Mouse (Mus musculus) MEL (cell line): ENCODE measurements around the gene Tfb1m. TPM values are rescaled to one million over a fixed set of nuclear protein-coding genes. Genes with fewer than 3 reads are reported as not detected.

Experiments used
- DNase-seq: peaks from one replicate; pipeline ENCODE4 v3.0.0; 2011; ENCODE audit warnings: low read depth, low spot score
- H3K27ac ChIP-seq: 2 replicates; pipeline ENCODE4 v1.5.1; 2012; ENCODE audit warnings: low read depth, mild to moderate bottlenecking, control low read depth, low read length, moderate library complexity; ENCODE audit not compliant: control insufficient read depth
- H3K27me3 ChIP-seq, 2 experiments: fragments of 150-350 bp in 1 of 2; sonication (generic) in 1 of 2; 2 replicates each; pipeline ENCODE4 v1.6.1; 2012; ENCODE audit warnings: low read length in 2 of 2, mild to moderate bottlenecking in 2 of 2, improper control_type of control experiment in 1 of 2, moderate library complexity in 1 of 2; ENCODE audit not compliant: insufficient read depth in 2 of 2, control insufficient read depth in 1 of 2
- H3K36me3 ChIP-seq, 2 experiments: 2 replicates each; pipeline ENCODE4 v1.6.1; 2012 to 2014; ENCODE audit warnings: low read length in 2 of 2, improper control_type of control experiment in 1 of 2, inconsistent platforms in 1 of 2, mild to moderate bottlenecking in 1 of 2; ENCODE audit not compliant: insufficient read depth in 2 of 2, control insufficient read depth in 1 of 2
- H3K4me1 ChIP-seq, 2 experiments: fragments of 150-350 bp in 1 of 2; sonication (generic) in 1 of 2; 2 replicates each; pipeline ENCODE4 v1.6.1; 2012; ENCODE audit warnings: low read length in 2 of 2, improper control_type of control experiment in 1 of 2, mild to moderate bottlenecking in 1 of 2; ENCODE audit not compliant: insufficient read depth in 2 of 2, control insufficient read depth in 1 of 2
- H3K4me3 ChIP-seq, 2 experiments: fragments of 150-350 bp in 1 of 2; sonication (generic) in 1 of 2; 2 replicates each; pipeline ENCODE4 v1.5.1; 2012; ENCODE audit warnings: low read depth in 2 of 2, low read length in 2 of 2, mild to moderate bottlenecking in 2 of 2, moderate library complexity in 2 of 2, control low read depth in 1 of 2, improper control_type of control experiment in 1 of 2; ENCODE audit not compliant: control insufficient read depth in 1 of 2, insufficient read depth in 1 of 2
- H3K79me2 ChIP-seq: 2 replicates; pipeline ENCODE4 v1.6.1; 2012; ENCODE audit warnings: mild to moderate bottlenecking, low read length, moderate library complexity; ENCODE audit not compliant: control insufficient read depth, poor library complexity, insufficient read depth
- H3K9ac ChIP-seq: 2 replicates; pipeline ENCODE4 v1.6.1; 2012; ENCODE audit warnings: low read depth, mild to moderate bottlenecking, control low read depth, low read length, moderate library complexity; ENCODE audit not compliant: control insufficient read depth, poor library complexity, severe bottlenecking
- H3K9me3 ChIP-seq: fragments of 150-350 bp; sonication (generic); replicated peaks from 2 replicates; pipeline ENCODE4 v1.6.1; 2012; ENCODE audit warnings: mild to moderate bottlenecking, low read length, improper control_type of control experiment, moderate library complexity; ENCODE audit not compliant: insufficient read depth
- CHD2 ChIP-seq: IDR thresholded peaks from 2 replicates; pipeline ENCODE4 v1.6.1; 2011; ENCODE audit warnings: low read length, improper control_type of control experiment
- E2F4 ChIP-seq: IDR thresholded peaks from 2 replicates; pipeline ENCODE4 v1.6.1; 2011; ENCODE audit warnings: low read depth, low read length, improper control_type of control experiment, borderline replicate concordance
- MEF2A ChIP-seq: IDR thresholded peaks from 2 replicates; pipeline ENCODE4 v1.6.1; 2014; ENCODE audit warnings: low read depth, mild to moderate bottlenecking, inconsistent platforms, low read length, improper control_type of control experiment; ENCODE audit not compliant: poor library complexity, insufficient replicate concordance, severe bottlenecking; ENCODE audit errors: extremely low read depth
- ZNF384 ChIP-seq: IDR thresholded peaks from 2 replicates; pipeline ENCODE4 v1.6.1; 2012; ENCODE audit warnings: low read depth, mild to moderate bottlenecking, inconsistent platforms, low read length, improper control_type of control experiment
- polyA plus RNA-seq, 2 experiments: library from polyadenylated mRNA; stranded (reverse) in 1 of 2; unstranded in 1 of 2; fragments of >175 nt in 1 of 2; fragments of >200 nt in 1 of 2; gene quantifications; 2 replicates each; pipeline versions ENCODE4 v1.2.1 to v1.2.4; 2012; ENCODE audit warnings: low replicate concordance in 2 of 2, low read depth in 1 of 2; ENCODE audit not compliant: insufficient read length in 2 of 2, insufficient read depth in 1 of 2, missing spikeins in 1 of 2
- total RNA-seq: library from RNA; depleted of rRNA; stranded (reverse); fragments of 300-350 nt; gene quantifications from 2 replicates; pipeline ENCODE4 v1.2.3, GENCODE M21; 2012; rRNA removed

Gene Tfb1m
- total and polyA plus RNA-seq, 3 experiments, result 9.2 to 13.6 TPM; not detected in 1

DNA sequence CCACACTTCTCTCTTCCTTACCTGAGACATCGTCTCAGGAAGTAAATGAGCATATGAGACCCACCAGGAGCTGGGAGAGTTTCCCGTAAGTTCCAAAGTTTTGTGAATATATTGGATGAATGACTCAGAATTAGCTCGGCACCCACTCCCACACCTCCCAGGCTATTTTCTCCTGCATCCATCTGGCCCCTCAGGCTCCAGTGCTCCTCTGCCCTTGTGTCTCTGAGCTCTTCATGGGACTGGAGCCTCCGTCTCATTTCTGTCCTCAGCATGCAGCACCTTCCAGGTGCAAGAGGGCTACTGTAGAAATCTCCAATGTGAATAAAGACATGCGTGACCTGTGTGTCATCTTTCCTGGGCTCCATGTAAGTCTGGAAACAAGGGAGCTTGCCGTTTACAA lies 85.6 kb downstream of the Tfb1m start:
- no peak for TF ChIP-seq MEF2A
- TF ChIP-seq E2F4, result no peak
- TF ChIP-seq CHD2, result no peak
- TF ChIP-seq ZNF384, result no peak
- H3K4me1 ChIP-seq, result no peaks in the 10 kb centered on the region
- no peak overlapping the region for H3K4me3 ChIP-seq
- no peaks in the 10 kb centered on the region for H3K9me3 ChIP-seq
- H3K36me3 ChIP-seq, result no peaks in the 10 kb centered on the region
- no peaks in the 10 kb centered on the region; a peak in 1 of 4 replicates for H3K27me3 ChIP-seq
- no peak for DNase-seq
- H3K27ac ChIP-seq, result no peak overlapping the region
- no peaks in the 10 kb centered on the region for H3K79me2 ChIP-seq
- H3K9ac ChIP-seq, result no peak overlapping the region

Other genes with a start within 250 kb of the Tfb1m start
- 0.10 and 0.42 TPM in 2 replicates for gene Tiam2, start 231.2 kb downstream of the Tfb1m start, total RNA-seq
- gene Tiam2, start 231.2 kb downstream of the Tfb1m start, polyA plus RNA-seq, result 1 to 10 TPM in 1 of 2 experiments, not detected in 1; 1.9 TPM
- 0.31 TPM in 1 of 2 replicates, not detected in the other for gene Cldn20, start 25.2 kb downstream of the Tfb1m start, total RNA-seq
- gene Cldn20, start 25.2 kb downstream of the Tfb1m start, polyA plus RNA-seq, result under 1 TPM in 1 of 2 experiments, not detected in 1; 0.52 TPM
- not detected in 2 replicates for gene Nox3, start 138.5 kb upstream of the Tfb1m start, total RNA-seq
- not detected for gene Nox3, start 138.5 kb upstream of the Tfb1m start, polyA plus RNA-seq